Mouse (Mus musculus) testis, adult 2 months (tissue): ENCODE results near the gene Plce1. TPM values are rescaled to one million over a fixed set of nuclear protein-coding genes. Genes with fewer than 3 reads are reported as not detected.

Experiments used
- H3K27ac ChIP-seq: fragments of 200-500 bp; 2 replicates; pipeline ENCODE4 v1.5.1; 2012; ENCODE audit warnings: low read depth, low read length; ENCODE audit not compliant: control insufficient read depth, insufficient read depth
- H3K27me3 ChIP-seq: fragments of 200-500 bp; 2 replicates; pipeline ENCODE4 v1.6.1; 2012; ENCODE audit warnings: mild to moderate bottlenecking, low read length, moderate library complexity; ENCODE audit not compliant: control insufficient read depth, insufficient read depth
- H3K36me3 ChIP-seq: fragments of 200-500 bp; 2 replicates; pipeline ENCODE4 v1.6.1; 2012; ENCODE audit warnings: mild to moderate bottlenecking, low read length; ENCODE audit not compliant: control insufficient read depth, insufficient read depth
- H3K4me1 ChIP-seq: fragments of 200-500 bp; 2 replicates; pipeline ENCODE4 v1.6.1; 2012; ENCODE audit warnings: low read length; ENCODE audit not compliant: control insufficient read depth, insufficient read depth
- H3K4me3 ChIP-seq: fragments of 200-500 bp; 2 replicates; pipeline ENCODE4 v1.5.1; 2012; ENCODE audit warnings: low read depth, mild to moderate bottlenecking, low read length, moderate library complexity, mixed read lengths; ENCODE audit not compliant: control insufficient read depth
- CTCF ChIP-seq: fragments of 200-500 bp; IDR thresholded peaks from 2 replicates; pipeline ENCODE4 v1.5.1; 2012; ENCODE audit warnings: low read depth, mild to moderate bottlenecking, inconsistent platforms, low read length, moderate library complexity; ENCODE audit not compliant: control insufficient read depth, insufficient read depth, insufficient replicate concordance
- POLR2A ChIP-seq: fragments of 200-500 bp; IDR thresholded peaks from 2 replicates; pipeline ENCODE4 v1.6.1; 2012; ENCODE audit warnings: low read depth, mild to moderate bottlenecking, inconsistent platforms, low read length, moderate library complexity; ENCODE audit not compliant: control insufficient read depth
- polyA plus RNA-seq: library from polyadenylated mRNA; depleted of rRNA; stranded (reverse); fragments of >200 nt; gene quantifications from 2 replicates; pipeline ENCODE4 v1.2.3, GENCODE M21; 2012

Gene Plce1
- polyA plus RNA-seq, 1 experiment: 2.4 TPM

GRCm38 (mm10) chr19:38566156-38566555 is 85.2 kb downstream of the Plce1 start:
- Histone ChIP-seq H3K4me3 (no peak overlapping the region), H3K27ac (no peak overlapping the region), H3K27me3 (no peaks in the 10 kb centered on the region), H3K36me3 (no peaks in the 10 kb centered on the region), H3K4me1 (no peaks in the 10 kb centered on the region)
- no peak for TF ChIP-seq POLR2A
- TF ChIP-seq CTCF: no peak

- Histone ChIP-seq H3K36me3 (no peaks in the 10 kb centered on the region), H3K4me1 (no peaks in the 10 kb centered on the region), H3K27ac (no peak overlapping the region), H3K27me3 (no peaks in the 10 kb centered on the region), H3K4me3 (no peak overlapping the region)
- TF ChIP-seq POLR2A (no peak), CTCF (no peak)
These were observed 85.8 kb downstream of the Plce1 start for GRCm38 (mm10) chr19:38566752-38567151.

DNA sequence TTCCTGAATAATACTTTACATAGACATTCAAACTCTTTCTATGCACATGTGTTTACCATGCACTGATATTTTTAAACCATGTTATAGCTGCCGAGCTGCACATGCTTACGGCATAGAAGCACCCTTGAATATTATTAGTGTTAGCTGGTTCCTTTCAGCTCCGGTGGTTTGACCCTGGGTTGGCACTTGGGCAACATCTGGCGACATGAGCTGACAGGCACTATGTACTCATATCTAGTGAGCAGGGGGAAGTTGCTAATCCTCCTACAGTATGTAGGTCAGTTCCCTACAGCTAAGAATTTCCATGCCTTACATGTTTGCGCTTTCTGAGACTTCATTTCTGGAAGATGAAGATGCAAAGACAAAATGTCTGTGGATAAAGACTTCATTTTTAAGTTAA is 86.4 kb downstream of the Plce1 start:
- no peak overlapping the region for H3K4me3 ChIP-seq
- no peaks in the 10 kb centered on the region for H3K27me3 ChIP-seq
- no peak for TF ChIP-seq POLR2A
- TF ChIP-seq CTCF: no peak
- H3K36me3 ChIP-seq: no peaks in the 10 kb centered on the region
- no peak overlapping the region for H3K27ac ChIP-seq
- H3K4me1 ChIP-seq: no peaks in the 10 kb centered on the region

- H3K27ac ChIP-seq: no peak overlapping the region
- no peaks in the 10 kb centered on the region for H3K4me1 ChIP-seq
- TF ChIP-seq CTCF (no peak), POLR2A (no peak)
- no peaks in the 10 kb centered on the region for H3K27me3 ChIP-seq
- no peak overlapping the region for H3K4me3 ChIP-seq
- no peaks in the 10 kb centered on the region for H3K36me3 ChIP-seq
These were observed 97.7 kb downstream of the Plce1 start for GRCm38 (mm10) chr19:38578554-38579146.

GRCm38 (mm10) chr19:38582861-38583260 is 102.0 kb downstream of the Plce1 start:
- Histone ChIP-seq H3K4me1 (no peaks in the 10 kb centered on the region), H3K27me3 (no peaks in the 10 kb centered on the region), H3K36me3 (no peaks in the 10 kb centered on the region), H3K27ac (no peak overlapping the region), H3K4me3 (no peak overlapping the region)
- TF ChIP-seq CTCF: no peak
- TF ChIP-seq POLR2A: no peak

DNA sequence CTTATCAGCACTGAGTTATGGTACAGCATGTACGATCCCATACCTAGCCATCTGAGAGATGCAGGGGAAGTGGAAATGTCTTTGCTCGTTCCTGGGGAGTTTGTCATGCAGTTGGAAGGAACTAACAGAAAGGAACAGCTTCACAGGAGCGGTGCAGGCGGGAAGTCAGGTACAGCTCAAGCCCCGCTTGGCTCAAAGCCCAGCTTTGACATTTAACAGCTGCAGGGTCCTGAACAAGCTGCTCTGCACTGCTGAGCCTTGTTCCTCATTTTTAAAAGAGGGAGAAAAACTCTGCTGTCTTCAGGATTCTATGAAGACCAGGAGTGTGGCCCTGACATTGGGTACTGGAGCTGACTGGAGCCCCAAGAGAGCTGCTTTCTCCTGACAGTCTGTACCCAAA is 106.7 kb downstream of the Plce1 start:
- no peaks in the 10 kb centered on the region for H3K4me1 ChIP-seq
- no peaks in the 10 kb centered on the region for H3K27me3 ChIP-seq
- H3K27ac ChIP-seq: no peak overlapping the region
- TF ChIP-seq POLR2A: no peak
- no peak for TF ChIP-seq CTCF
- H3K36me3 ChIP-seq: no peaks in the 10 kb centered on the region
- no peak overlapping the region for H3K4me3 ChIP-seq

GRCm38 (mm10) chr19:38589466-38589865 is 108.6 kb downstream of the Plce1 start:
- TF ChIP-seq POLR2A: no peak
- TF ChIP-seq CTCF: no peak

DNA sequence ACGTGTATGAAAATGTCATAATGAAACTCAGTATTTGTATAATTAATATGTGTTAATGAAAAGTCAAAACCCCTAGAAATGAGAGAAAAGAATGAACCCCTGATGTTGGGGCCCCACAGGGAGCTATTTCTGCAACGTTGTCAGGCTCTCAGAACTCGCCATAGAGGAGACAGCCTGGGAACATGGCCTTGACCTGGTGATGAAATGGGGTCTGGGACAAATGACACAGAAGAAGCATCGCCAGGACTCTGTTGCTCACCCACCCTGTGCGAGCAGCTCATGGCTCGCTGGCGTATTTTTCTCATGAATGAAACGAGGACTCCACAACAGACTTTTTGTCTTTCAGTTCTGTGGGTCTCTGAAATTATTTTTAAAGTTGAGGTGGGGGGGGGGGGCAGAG is 109.0 kb downstream of the Plce1 start:
- TF ChIP-seq POLR2A (no peak), CTCF (no peak)
- Histone ChIP-seq H3K36me3 (no peaks in the 10 kb centered on the region), H3K4me1 (no peaks in the 10 kb centered on the region), H3K4me3 (no peak overlapping the region), H3K27me3 (no peaks in the 10 kb centered on the region), H3K27ac (no peak overlapping the region)

More at GRCm38 (mm10) chr19:38589466-38589865, 108.6 kb downstream of the Plce1 start:
- H3K27ac ChIP-seq: no peak overlapping the region
- no peaks in the 10 kb centered on the region for H3K36me3 ChIP-seq
- H3K27me3 ChIP-seq: no peaks in the 10 kb centered on the region
- H3K4me3 ChIP-seq: no peak overlapping the region
- no peaks in the 10 kb centered on the region for H3K4me1 ChIP-seq
